Mouse (Mus musculus) hindbrain, embryonic 10.5 days (tissue): ENCODE results near the gene Kcnma1. TPM values are rescaled to one million over a fixed set of nuclear protein-coding genes. Genes with fewer than 3 reads are reported as not detected.

Source experiments
- DNase-seq: peaks from one replicate; pipeline ENCODE4 v3.0.0-alpha.2; 2017; ENCODE audit warnings: low spot score
- H3K27ac ChIP-seq: fragments of 300-500 bp; sonication (generic); 2 replicates; pipeline ENCODE4 v1.5.1; 2016; ENCODE audit warnings: mild to moderate bottlenecking, moderate library complexity
- H3K27me3 ChIP-seq: fragments of 300-500 bp; sonication (generic); 2 replicates; pipeline ENCODE4 v1.6.1; 2016; ENCODE audit warnings: mild to moderate bottlenecking; ENCODE audit not compliant: poor library complexity, insufficient read depth, severe bottlenecking
- H3K36me3 ChIP-seq: fragments of 300-500 bp; sonication (generic); 2 replicates; pipeline ENCODE4 v1.6.1; 2016; ENCODE audit warnings: mild to moderate bottlenecking, moderate library complexity
- H3K4me1 ChIP-seq: fragments of 300-500 bp; sonication (generic); replicated peaks from 2 replicates; pipeline ENCODE4 v1.6.1; 2016; ENCODE audit warnings: mild to moderate bottlenecking
- H3K4me3 ChIP-seq: fragments of 300-500 bp; sonication (generic); 2 replicates; pipeline ENCODE4 v1.5.1; 2016; ENCODE audit warnings: mild to moderate bottlenecking, moderate library complexity
- H3K9me3 ChIP-seq: fragments of 300-500 bp; sonication (generic); 2 replicates; pipeline ENCODE4 v1.6.1; 2016; ENCODE audit warnings: mild to moderate bottlenecking, moderate library complexity
- WGBS: fragments of 180-500 bp; shearing (Covaris S2); methylation state at CpG from one replicate; pipeline ENCODE4 v1.1.7; 2016; 5-methylcytosine and 5-hydroxymethylcytosine counted together
- polyA plus RNA-seq: library from polyadenylated mRNA; unstranded; fragments of >200 nt; fragmentation: Nextera tagmentation; extraction: Ambion mirVana; gene quantifications from 2 replicates; pipeline ENCODE4 v1.2.1, GENCODE M21; 2016

The Kcnma1 gene
- polyA plus RNA-seq, 1 experiment from 2014 or later = 1.1 TPM

DNA sequence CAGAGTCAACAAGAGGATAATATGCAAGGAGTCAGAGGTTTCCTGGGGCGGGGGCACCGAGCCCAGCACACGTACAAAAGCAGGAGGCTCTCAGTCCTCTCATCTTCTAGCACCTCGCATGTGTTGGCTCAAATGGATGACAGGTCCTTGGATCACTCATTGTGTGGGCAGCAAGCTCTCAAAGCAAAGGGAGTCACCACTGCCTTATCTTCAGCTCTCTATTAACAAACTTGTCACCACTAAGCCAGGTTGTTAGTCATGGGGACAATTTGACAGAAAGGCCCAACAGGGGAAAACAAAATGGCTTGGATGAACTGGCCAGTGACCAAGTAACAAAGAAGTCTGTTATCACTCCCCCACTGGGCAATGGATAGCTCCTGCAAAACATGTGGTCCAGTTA is 331.5 kb downstream of the Kcnma1 start:
- Histone ChIP-seq H3K27me3 (no peaks in the 10 kb centered on the region), H3K4me1 (no peaks in the 10 kb centered on the region), H3K9me3 (no peaks in the 10 kb centered on the region), H3K4me3 (no peak overlapping the region), H3K27ac (no peak overlapping the region), H3K36me3 (no peaks in the 10 kb centered on the region)
- WGBS = 85% methylated on average over 4 of the region's 4 CpGs
- no peak for DNase-seq

GRCm38 (mm10) chr14:23679378-23679777 is 334.9 kb downstream of the Kcnma1 start:
- Histone ChIP-seq H3K36me3 (no peaks in the 10 kb centered on the region), H3K9me3 (no peaks in the 10 kb centered on the region), H3K27ac (no peak overlapping the region), H3K4me3 (no peak overlapping the region), H3K4me1 (no peaks in the 10 kb centered on the region), H3K27me3 (no peaks in the 10 kb centered on the region)
- DNase-seq = peak; percentile 14
- WGBS = 69% methylated on average over 2 of the region's 2 CpGs

DNA sequence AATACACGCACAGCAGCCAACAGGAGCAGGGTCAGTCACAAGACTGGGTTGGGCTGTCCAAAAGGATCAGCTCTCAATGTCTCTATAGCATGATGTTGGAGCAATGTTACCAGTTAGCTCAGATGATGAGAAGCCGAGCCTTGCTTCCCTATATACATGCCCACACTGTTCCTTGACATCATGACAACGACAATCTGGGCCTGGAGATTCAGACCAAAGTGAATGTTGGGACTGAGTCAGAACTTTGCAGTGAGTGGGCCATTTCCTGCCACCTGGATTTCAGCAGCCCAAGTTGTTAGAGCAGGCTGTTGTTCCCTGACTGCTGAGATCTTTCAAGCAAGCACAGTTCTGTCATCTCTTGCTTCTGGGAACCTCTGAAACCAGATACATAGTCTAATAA is 347.9 kb downstream of the Kcnma1 start:
- no peak for DNase-seq

GRCm38 (mm10) chr14:23651682-23652081 is 362.6 kb downstream of the Kcnma1 start:
- Histone ChIP-seq H3K27ac (no peak overlapping the region), H3K9me3 (no peaks in the 10 kb centered on the region), H3K4me1 (no peaks in the 10 kb centered on the region), H3K36me3 (no peaks in the 10 kb centered on the region), H3K27me3 (no peaks in the 10 kb centered on the region), H3K4me3 (no peak overlapping the region)
- 84% methylated on average over 4 of the region's 4 CpGs for WGBS
- DNase-seq = no peak

More for the DNA sequence above, 347.9 kb downstream of the Kcnma1 start:
- Histone ChIP-seq H3K9me3 (no peaks in the 10 kb centered on the region), H3K27me3 (no peaks in the 10 kb centered on the region), H3K4me3 (no peak overlapping the region), H3K36me3 (no peaks in the 10 kb centered on the region), H3K27ac (no peak overlapping the region), H3K4me1 (no peaks in the 10 kb centered on the region)
- WGBS = 88% methylated on average over 3 of the region's 3 CpGs

GRCm38 (mm10) chr14:23650126-23650525 is 364.2 kb downstream of the Kcnma1 start:
- WGBS = 89% methylated on average over 3 of the region's 3 CpGs

GRCm38 (mm10) chr14:23645361-23646063 is 368.8 kb downstream of the Kcnma1 start:
- 78% methylated on average over 9 of the region's 9 CpGs for WGBS
- no peak overlapping the region for H3K4me3 ChIP-seq
- H3K27ac ChIP-seq = no peak overlapping the region
- DNase-seq = no peak
- H3K27me3 ChIP-seq = no peaks in the 10 kb centered on the region
- H3K4me1 ChIP-seq = no peaks in the 10 kb centered on the region
- H3K36me3 ChIP-seq = no peaks in the 10 kb centered on the region
- H3K9me3 ChIP-seq = no peaks in the 10 kb centered on the region

More at GRCm38 (mm10) chr14:23650126-23650525, 364.2 kb downstream of the Kcnma1 start:
- H3K36me3 ChIP-seq = no peaks in the 10 kb centered on the region
- H3K27ac ChIP-seq = no peak overlapping the region
- H3K27me3 ChIP-seq = no peaks in the 10 kb centered on the region
- no peak overlapping the region for H3K4me3 ChIP-seq
- H3K4me1 ChIP-seq = no peaks in the 10 kb centered on the region
- DNase-seq = no peak
- H3K9me3 ChIP-seq = no peaks in the 10 kb centered on the region

- Histone ChIP-seq H3K27me3 (no peaks in the 10 kb centered on the region), H3K4me3 (no peak overlapping the region), H3K27ac (no peak overlapping the region), H3K9me3 (no peaks in the 10 kb centered on the region), H3K36me3 (no peaks in the 10 kb centered on the region), H3K4me1 (no peaks in the 10 kb centered on the region)
- 86% methylated on average over 3 of the region's 3 CpGs for WGBS
- DNase-seq = no peak
Measured at GRCm38 (mm10) chr14:23643162-23643561, 371.1 kb downstream of the Kcnma1 start.

DNA sequence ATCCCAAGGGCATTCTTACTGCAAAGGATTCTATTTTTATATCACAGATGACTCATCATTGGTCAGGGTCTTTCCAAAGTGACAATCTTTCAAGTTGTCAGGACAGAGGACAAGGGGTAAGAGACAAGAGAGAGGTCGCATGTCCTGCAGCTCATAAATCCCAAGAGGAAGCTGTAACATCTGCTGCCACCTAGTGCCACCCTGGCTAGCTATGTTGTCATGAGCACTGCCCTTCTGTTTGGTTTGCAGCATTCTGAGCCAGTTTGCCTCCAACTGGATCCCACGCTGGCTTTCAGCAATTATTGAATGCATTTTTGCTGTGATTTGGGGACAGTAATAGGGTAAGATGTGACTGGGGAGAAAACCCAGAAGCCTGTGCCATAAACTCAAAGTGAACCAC is 373.6 kb downstream of the Kcnma1 start:
- Histone ChIP-seq H3K9me3 (no peaks in the 10 kb centered on the region), H3K36me3 (no peaks in the 10 kb centered on the region), H3K27me3 (no peaks in the 10 kb centered on the region), H3K4me3 (no peak overlapping the region), H3K27ac (no peak overlapping the region), H3K4me1 (peaks cover 6% of the 10 kb centered on the region; the same call in 1 of the 2 replicates)
- 56% methylated on average over 2 of the region's 2 CpGs for WGBS
- DNase-seq = no peak

DNA sequence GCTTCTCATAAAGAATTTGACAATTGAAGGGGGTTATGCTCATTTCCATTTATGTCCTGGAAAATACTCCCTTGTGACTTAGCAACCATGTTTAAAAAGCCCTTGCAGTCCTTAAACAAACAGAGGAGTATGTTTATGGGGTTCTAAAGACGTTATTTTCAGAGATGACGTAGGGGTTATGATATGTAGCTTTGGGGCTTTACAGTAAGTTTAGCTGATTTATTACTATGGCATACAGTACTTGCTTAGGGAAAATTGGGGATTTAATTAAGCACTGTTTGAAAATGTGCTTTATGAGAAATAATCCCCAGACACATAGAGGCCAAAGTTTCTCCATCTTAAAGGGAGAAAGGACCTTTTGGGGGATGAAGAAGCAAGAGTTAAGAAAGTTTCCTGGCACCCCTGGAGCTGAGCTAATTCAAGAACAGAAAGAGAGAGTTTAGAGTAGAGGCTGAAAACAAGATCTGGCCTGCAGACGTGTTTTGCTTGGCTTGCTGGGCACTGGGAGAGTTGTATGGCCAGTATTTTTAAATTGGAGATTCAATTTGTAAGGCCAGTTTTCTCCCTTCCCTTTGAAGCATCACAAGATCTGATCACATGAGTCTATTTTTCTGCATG is 376.1 kb downstream of the Kcnma1 start:
- 75% methylated on average over 3 of the region's 3 CpGs for WGBS
- Histone ChIP-seq H3K36me3 (no peaks in the 10 kb centered on the region), H3K4me3 (no peak overlapping the region), H3K27ac (no peak overlapping the region), H3K4me1 (peaks cover 6% of the 10 kb centered on the region; the same call in 1 of the 2 replicates), H3K27me3 (no peaks in the 10 kb centered on the region), H3K9me3 (no peaks in the 10 kb centered on the region)
- no peak for DNase-seq

DNA sequence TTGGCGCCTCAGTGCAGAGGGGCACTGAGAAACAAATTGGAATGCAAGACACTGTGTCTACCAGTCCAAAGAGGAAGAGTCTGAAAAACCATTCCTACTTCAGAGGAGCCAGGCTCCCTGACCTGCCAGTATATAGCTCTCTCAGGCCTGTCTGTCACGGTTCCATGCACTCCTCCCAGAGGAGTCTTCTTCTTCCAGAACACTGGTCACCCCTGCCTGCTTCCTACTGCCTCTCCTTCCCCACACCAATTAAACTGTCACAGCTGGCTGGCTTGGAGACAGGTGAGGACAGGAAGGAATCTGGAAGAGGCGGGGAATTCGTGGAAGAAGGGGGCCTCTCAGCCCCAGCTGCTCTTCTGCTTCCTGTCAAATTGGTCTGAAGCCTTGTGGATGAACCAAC is 378.4 kb downstream of the Kcnma1 start:
- Histone ChIP-seq H3K27me3 (no peaks in the 10 kb centered on the region), H3K4me3 (no peak overlapping the region), H3K9me3 (no peaks in the 10 kb centered on the region), H3K4me1 (peaks cover 6% of the 10 kb centered on the region; the same call in 1 of the 2 replicates), H3K36me3 (no peaks in the 10 kb centered on the region), H3K27ac (no peak overlapping the region)
- no peak for DNase-seq
- WGBS = 42% methylated on average over 4 of the region's 4 CpGs

GRCm38 (mm10) chr14:23633011-23633595 is 381.2 kb downstream of the Kcnma1 start:
- Histone ChIP-seq H3K36me3 (no peaks in the 10 kb centered on the region), H3K4me3 (no peak overlapping the region), H3K27me3 (no peaks in the 10 kb centered on the region), H3K27ac (no peak overlapping the region), H3K9me3 (no peaks in the 10 kb centered on the region), H3K4me1 (peaks cover 6% of the 10 kb centered on the region; the same call in 1 of the 2 replicates)
- 94% methylated on average over 5 of the region's 5 CpGs for WGBS
- no peak for DNase-seq

DNA sequence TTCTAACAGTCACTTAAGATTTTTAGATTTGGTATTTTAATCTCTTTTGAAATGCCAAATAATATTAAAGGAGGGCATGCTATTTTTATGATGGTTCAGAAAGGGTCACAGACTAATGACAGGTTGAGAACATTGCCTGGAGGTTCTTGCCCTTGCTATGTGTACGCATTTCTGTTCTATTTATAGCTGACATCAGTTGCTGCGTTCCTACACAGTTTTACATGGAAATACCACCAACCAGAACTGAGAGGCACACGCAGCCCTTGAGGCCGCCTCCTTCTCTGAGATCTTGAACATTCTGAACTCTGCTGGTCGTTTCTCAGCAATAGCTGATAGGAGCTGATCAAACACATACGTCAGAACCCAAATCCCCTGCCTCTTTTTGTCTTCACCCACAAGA is 387.4 kb downstream of the Kcnma1 start:
- Histone ChIP-seq H3K9me3 (no peaks in the 10 kb centered on the region), H3K27me3 (no peaks in the 10 kb centered on the region), H3K36me3 (no peaks in the 10 kb centered on the region), H3K4me1 (no peaks in the 10 kb centered on the region), H3K4me3 (no peak overlapping the region), H3K27ac (no peak overlapping the region)
- DNase-seq = no peak
- 81% methylated on average over 6 of the region's 6 CpGs for WGBS

GRCm38 (mm10) chr14:23626114-23626513 is 388.2 kb downstream of the Kcnma1 start:
- no peaks in the 10 kb centered on the region for H3K9me3 ChIP-seq
- no peak overlapping the region for H3K4me3 ChIP-seq
- no peak overlapping the region for H3K27ac ChIP-seq
- 57% methylated on average over 2 of the region's 2 CpGs for WGBS
- no peak for DNase-seq
- no peaks in the 10 kb centered on the region for H3K4me1 ChIP-seq
- no peaks in the 10 kb centered on the region for H3K36me3 ChIP-seq
- H3K27me3 ChIP-seq = no peaks in the 10 kb centered on the region
